Mouse (Mus musculus): ENCODE data around the gene Gadd45a. TPM values are rescaled to one million over a fixed set of nuclear protein-coding genes. Genes with fewer than 3 reads are reported as not detected.
"Not testable (repeated sequence)": the region's sequence is repeated elsewhere in the genome, so short reads cannot be mapped to it uniquely, and the experiment has no call there.

Gadd45a gene
- polyA plus RNA-seq, 1 experiment from 2014 or later = 26.2 TPM

DNA sequence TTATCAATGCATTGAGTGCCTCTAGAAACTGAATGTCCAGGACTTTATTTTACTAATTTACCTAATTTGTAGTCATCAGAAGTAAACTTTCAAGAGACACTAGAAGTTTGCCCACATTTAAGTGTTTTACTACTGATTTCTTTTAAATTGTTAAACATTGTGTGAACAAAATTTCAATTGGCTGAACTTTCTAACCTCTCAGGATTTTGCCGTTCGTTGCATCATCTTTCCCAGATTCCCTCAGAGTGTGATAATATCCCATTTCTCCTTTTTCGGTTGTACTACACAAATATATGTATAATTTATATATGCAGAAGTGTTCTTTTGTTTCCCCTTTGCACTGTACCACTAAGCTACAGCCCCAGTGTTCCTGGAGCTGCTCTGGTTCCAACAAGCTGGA is 7.3 kb downstream of the Gadd45a start:
- Histone ChIP-seq H3K4me2 (replicated peaks; ENCODE audit: low read depth) (no peak overlapping the region), H3K4me1 (replicated peaks; ENCODE audit: control insufficient read depth, insufficient read depth) (no peaks in the 10 kb centered on the region), H3K27me3 (ENCODE audit: control insufficient read depth, insufficient read depth, low read length) (no peaks in the 10 kb centered on the region), H3K9ac (ENCODE audit: low read length) (no peak overlapping the region), H3K4me3 (ENCODE audit: low read depth, low read length) (no peak overlapping the region), H3K9me3 (ENCODE audit: control insufficient read depth, low read length) (no peaks in the 10 kb centered on the region), H3K36me3 (ENCODE audit: control insufficient read depth, insufficient read depth, low read length) (no peaks in the 10 kb centered on the region), H3K27ac (replicated peaks) (no peak overlapping the region)
- 43% methylated on average over 3 of the region's 3 CpGs for WGBS
- ATAC-seq (ENCODE audit: low FRiP score, low TSS enrichment) = no peak
- no peak for DNase-seq (ENCODE audit: low spot score)
- no peak for TF ChIP-seq EP300 (optimal IDR thresholded peaks at IDR 0.05)
- no peak for TF ChIP-seq CTCF (IDR thresholded peaks at IDR 0.05; ENCODE audit: low read depth)

GRCm38 (mm10) chr6:67029312-67029950 is 7.8 kb downstream of the Gadd45a start:
- no peak overlapping the region for H3K4me2 ChIP-seq (replicated peaks; ENCODE audit: low read depth)
- WGBS = 23% methylated on average over 5 of the region's 5 CpGs
- ATAC-seq (ENCODE audit: low FRiP score, low TSS enrichment) = peak; percentile 89
- no peaks in the 10 kb centered on the region for H3K4me1 ChIP-seq (replicated peaks; ENCODE audit: control insufficient read depth, insufficient read depth)
- H3K4me3 ChIP-seq (ENCODE audit: low read depth, low read length) = no peak overlapping the region
- no peaks in the 10 kb centered on the region for H3K9me3 ChIP-seq (ENCODE audit: control insufficient read depth, low read length)
- H3K27me3 ChIP-seq (ENCODE audit: control insufficient read depth, insufficient read depth, low read length) = no peaks in the 10 kb centered on the region
- TF ChIP-seq CTCF (IDR thresholded peaks at IDR 0.05; ENCODE audit: low read depth) = no peak
- no peak for TF ChIP-seq EP300 (optimal IDR thresholded peaks at IDR 0.05)
- H3K27ac ChIP-seq (replicated peaks) = no peak overlapping the region
- no peaks in the 10 kb centered on the region for H3K36me3 ChIP-seq (ENCODE audit: control insufficient read depth, insufficient read depth, low read length)
- no peak for DNase-seq (ENCODE audit: low spot score)
- no peak overlapping the region for H3K9ac ChIP-seq (ENCODE audit: low read length)

DNA sequence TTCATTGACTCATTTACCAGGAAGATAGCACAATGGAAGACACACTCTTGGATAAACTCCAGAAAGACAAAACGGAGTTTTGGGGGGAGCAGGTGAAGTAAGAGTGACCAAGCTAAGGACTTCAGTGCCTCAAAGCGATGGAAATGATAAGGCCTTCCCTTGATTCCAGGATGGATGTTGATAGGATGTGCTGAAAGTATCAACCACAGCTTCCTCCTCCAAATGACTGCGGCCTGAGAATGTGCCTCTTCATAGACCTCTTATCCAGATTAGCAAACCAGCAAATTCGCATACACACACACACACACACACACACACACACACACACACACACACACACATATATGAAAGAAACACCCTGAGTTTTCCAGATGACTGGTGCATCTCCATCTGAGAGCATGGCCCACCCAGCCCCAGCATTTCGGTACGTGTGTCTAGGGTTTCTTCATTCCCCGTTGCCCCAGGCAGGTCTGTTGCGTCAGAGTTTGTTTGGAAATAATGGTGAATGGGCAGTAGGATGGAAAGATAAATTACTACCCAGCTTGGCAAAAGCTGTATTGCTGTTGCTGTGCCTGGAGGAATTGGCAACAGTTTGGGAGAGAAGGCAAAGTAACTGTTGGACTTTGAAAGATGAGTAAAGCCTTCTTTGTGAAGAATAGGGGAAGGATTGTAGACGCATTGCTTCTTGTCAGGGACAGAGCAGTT is 9.7 kb downstream of the Gadd45a start:
- no peaks in the 10 kb centered on the region for H3K4me1 ChIP-seq (replicated peaks; ENCODE audit: control insufficient read depth, insufficient read depth)
- no peak overlapping the region for H3K9ac ChIP-seq (ENCODE audit: low read length)
- no peaks in the 10 kb centered on the region for H3K9me3 ChIP-seq (ENCODE audit: control insufficient read depth, low read length)
- H3K4me3 ChIP-seq (ENCODE audit: low read depth, low read length) = no peak overlapping the region
- no peak for TF ChIP-seq CTCF (IDR thresholded peaks at IDR 0.05; ENCODE audit: low read depth)
- TF ChIP-seq EP300 (optimal IDR thresholded peaks at IDR 0.05) = no peak
- no peaks in the 10 kb centered on the region for H3K36me3 ChIP-seq (ENCODE audit: control insufficient read depth, insufficient read depth, low read length)
- H3K27me3 ChIP-seq (ENCODE audit: control insufficient read depth, insufficient read depth, low read length) = no peaks in the 10 kb centered on the region
- ATAC-seq (ENCODE audit: low FRiP score, low TSS enrichment) (no peak), DNase-seq (ENCODE audit: low spot score) (no peak)
- WGBS = 63% methylated on average over 9 of the region's 9 CpGs
- no peak overlapping the region for H3K27ac ChIP-seq (replicated peaks)
- H3K4me2 ChIP-seq (replicated peaks; ENCODE audit: low read depth) = no peak overlapping the region

DNA sequence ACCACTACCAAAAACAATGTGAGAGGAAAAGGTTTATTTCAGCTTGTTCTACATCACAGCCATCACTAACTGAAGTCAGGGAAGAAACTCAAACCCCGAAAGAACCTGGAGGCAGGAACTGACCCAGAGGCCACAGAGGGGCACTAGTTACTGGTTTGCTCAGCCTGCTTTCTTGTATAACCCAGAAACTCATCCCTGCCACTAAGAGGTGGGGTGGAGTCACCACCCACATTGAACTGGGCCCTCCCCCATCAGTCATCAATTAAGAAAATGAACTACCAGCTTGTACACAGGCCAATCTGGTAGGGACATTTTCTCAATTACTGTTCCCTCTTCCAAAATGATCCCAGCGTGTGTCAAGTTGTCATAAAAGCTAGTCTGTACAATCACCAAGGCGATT is 10.6 kb downstream of the Gadd45a start:
- WGBS = 81% methylated on average over 3 of the region's 3 CpGs
- H3K9me3 ChIP-seq (ENCODE audit: control insufficient read depth, low read length) = no peaks in the 10 kb centered on the region
- no peak for DNase-seq (ENCODE audit: low spot score)

GRCm38 (mm10) chr6:67023729-67024128 is 13.5 kb downstream of the Gadd45a start:
- 80% methylated on average over 4 of the region's 4 CpGs for WGBS
- no peak for TF ChIP-seq EP300 (optimal IDR thresholded peaks at IDR 0.05)
- TF ChIP-seq CTCF (IDR thresholded peaks at IDR 0.05; ENCODE audit: low read depth) = no peak
- no peak overlapping the region for H3K4me3 ChIP-seq (ENCODE audit: low read depth, low read length)
- DNase-seq (ENCODE audit: low spot score) (no peak), ATAC-seq (ENCODE audit: low FRiP score, low TSS enrichment) (no peak)
- no peak overlapping the region for H3K27ac ChIP-seq (replicated peaks)
- H3K4me2 ChIP-seq (replicated peaks; ENCODE audit: low read depth) = no peak overlapping the region
- H3K36me3 ChIP-seq (ENCODE audit: control insufficient read depth, insufficient read depth, low read length) = no peaks in the 10 kb centered on the region
- no peaks in the 10 kb centered on the region for H3K27me3 ChIP-seq (ENCODE audit: control insufficient read depth, insufficient read depth, low read length)
- no peak overlapping the region for H3K9ac ChIP-seq (ENCODE audit: low read length)
- no peaks in the 10 kb centered on the region for H3K4me1 ChIP-seq (replicated peaks; ENCODE audit: control insufficient read depth, insufficient read depth)
- no peaks in the 10 kb centered on the region for H3K9me3 ChIP-seq (ENCODE audit: control insufficient read depth, low read length)

More for the DNA sequence above, 10.6 kb downstream of the Gadd45a start:
- Histone ChIP-seq H3K36me3 (ENCODE audit: control insufficient read depth, insufficient read depth, low read length) (no peaks in the 10 kb centered on the region), H3K4me3 (ENCODE audit: low read depth, low read length) (no peak overlapping the region), H3K27me3 (ENCODE audit: control insufficient read depth, insufficient read depth, low read length) (no peaks in the 10 kb centered on the region), H3K4me2 (replicated peaks; ENCODE audit: low read depth) (no peak overlapping the region), H3K9ac (ENCODE audit: low read length) (no peak overlapping the region), H3K4me1 (replicated peaks; ENCODE audit: control insufficient read depth, insufficient read depth) (no peaks in the 10 kb centered on the region), H3K27ac (replicated peaks) (no peak overlapping the region)
- no peak for ATAC-seq (ENCODE audit: low FRiP score, low TSS enrichment)
- TF ChIP-seq CTCF (IDR thresholded peaks at IDR 0.05; ENCODE audit: low read depth) (no peak), EP300 (optimal IDR thresholded peaks at IDR 0.05) (no peak)

DNA sequence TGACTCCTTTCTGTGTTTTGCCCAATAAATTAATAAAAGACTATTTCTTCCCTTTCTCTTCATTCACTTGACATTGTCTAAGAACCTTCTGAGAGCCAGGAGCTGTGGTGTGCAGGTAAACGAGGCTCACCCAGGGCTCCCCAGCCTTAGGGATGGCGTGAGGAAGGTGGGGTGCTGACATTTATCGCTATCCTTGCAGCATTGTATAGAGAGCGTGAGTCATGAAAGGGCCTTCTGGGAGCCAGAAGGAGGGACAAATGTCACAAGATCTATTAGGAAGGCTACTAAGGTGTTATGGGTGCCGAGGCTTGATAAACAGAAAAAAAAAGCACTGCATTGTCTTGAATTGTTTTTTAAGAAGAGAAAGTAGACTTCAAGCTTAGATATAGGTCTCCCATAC is 15.9 kb downstream of the Gadd45a start:
- Histone ChIP-seq H3K9ac (ENCODE audit: low read length) (no peak overlapping the region), H3K4me3 (ENCODE audit: low read depth, low read length) (no peak overlapping the region), H3K4me1 (replicated peaks; ENCODE audit: control insufficient read depth, insufficient read depth) (no peaks in the 10 kb centered on the region), H3K36me3 (ENCODE audit: control insufficient read depth, insufficient read depth, low read length) (no peaks in the 10 kb centered on the region), H3K9me3 (ENCODE audit: control insufficient read depth, low read length) (no peaks in the 10 kb centered on the region), H3K4me2 (replicated peaks; ENCODE audit: low read depth) (no peak overlapping the region), H3K27me3 (ENCODE audit: control insufficient read depth, insufficient read depth, low read length) (no peaks in the 10 kb centered on the region), H3K27ac (replicated peaks) (no peak overlapping the region)
- DNase-seq (ENCODE audit: low spot score) (no peak), ATAC-seq (ENCODE audit: low FRiP score, low TSS enrichment) (peak; percentile 81; the same call in 1 of the 2 replicates)
- no peak for TF ChIP-seq CTCF (IDR thresholded peaks at IDR 0.05; ENCODE audit: low read depth)
- 72% methylated on average over 5 of the region's 5 CpGs for WGBS

DNA sequence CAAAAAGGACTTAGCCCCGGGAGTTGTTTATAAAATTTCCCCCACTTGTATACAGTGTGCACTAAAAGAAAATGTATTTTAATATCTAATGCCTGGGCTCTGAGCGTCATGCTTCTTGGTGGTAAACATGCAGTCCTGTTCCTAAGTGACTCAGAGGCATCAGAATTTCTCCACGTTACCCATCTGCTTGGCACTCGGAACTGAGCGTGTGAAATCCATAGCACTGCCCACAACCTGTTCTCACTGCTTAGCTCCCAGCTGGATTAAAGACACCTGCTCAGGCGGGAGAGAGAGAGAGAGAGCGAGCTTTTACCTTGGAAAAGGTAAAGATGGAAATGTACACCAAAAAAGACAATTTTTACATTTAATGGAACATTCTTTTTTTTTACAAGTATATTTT is 18.3 kb downstream of the Gadd45a start:
- not testable (repeated sequence) for H3K36me3 ChIP-seq (ENCODE audit: control insufficient read depth, insufficient read depth, low read length); H3K27me3 ChIP-seq (ENCODE audit: control insufficient read depth, insufficient read depth, low read length)
- 73% methylated on average over 7 of the region's 7 CpGs for WGBS

More for the DNA sequence above, 18.3 kb downstream of the Gadd45a start:
- DNase-seq (ENCODE audit: low spot score); H3K4me3 ChIP-seq (ENCODE audit: low read depth, low read length); ATAC-seq (ENCODE audit: low FRiP score, low TSS enrichment); H3K4me2 ChIP-seq (replicated peaks; ENCODE audit: low read depth); H3K27ac ChIP-seq (replicated peaks); H3K9ac ChIP-seq (ENCODE audit: low read length); H3K9me3 ChIP-seq (ENCODE audit: control insufficient read depth, low read length); H3K4me1 ChIP-seq (replicated peaks; ENCODE audit: control insufficient read depth, insufficient read depth): not testable (repeated sequence)

All from stomach, postnatal 0 days (tissue).